Mouse (Mus musculus) adrenal gland, postnatal 14 days (tissue): ENCODE data around the gene Fam178b. TPM values are rescaled to one million over a fixed set of nuclear protein-coding genes. Genes with fewer than 3 reads are reported as not detected.

Experiments
- DNase-seq: peaks from one replicate; pipeline ENCODE4 v3.0.0; 2021; ENCODE audit warnings: mixed read lengths
- long read RNA-seq, 2 experiments: library from polyadenylated mRNA; stranded (forward); transcript quantifications; one replicate each; pipeline ENCODE4 v2.0.0; 2021
- total RNA-seq: library from RNA; stranded (reverse); gene quantifications from 2 replicates; pipeline ENCODE4 v1.2.3, GENCODE M21; 2021

Gene Fam178b
- total RNA-seq = 0.41 TPM in 1 of 2 replicates, not detected in the other
- long read RNA-seq, experiment 1 = 0 reads
- long read RNA-seq, experiment 2, partial matches to known transcripts = 0 of 1 reads
- long read RNA-seq, experiment 2, other reads (novel, unspliced or antisense) = 0 of 1 reads

- DNase-seq = no peak
Measured at GRCm38 (mm10) chr1:36682620-36683355, at the start of gene Fam178b. Gene Fam178b, minus strand, starts transcription at chr1:36683183.

GRCm38 (mm10) chr1:36724057-36724431, 41.1 kb upstream of the Fam178b start:
- no peak for DNase-seq

GRCm38 (mm10) chr1:36723146-36724056, 40.4 kb upstream of the Fam178b start:
- no peak for DNase-seq

DNA sequence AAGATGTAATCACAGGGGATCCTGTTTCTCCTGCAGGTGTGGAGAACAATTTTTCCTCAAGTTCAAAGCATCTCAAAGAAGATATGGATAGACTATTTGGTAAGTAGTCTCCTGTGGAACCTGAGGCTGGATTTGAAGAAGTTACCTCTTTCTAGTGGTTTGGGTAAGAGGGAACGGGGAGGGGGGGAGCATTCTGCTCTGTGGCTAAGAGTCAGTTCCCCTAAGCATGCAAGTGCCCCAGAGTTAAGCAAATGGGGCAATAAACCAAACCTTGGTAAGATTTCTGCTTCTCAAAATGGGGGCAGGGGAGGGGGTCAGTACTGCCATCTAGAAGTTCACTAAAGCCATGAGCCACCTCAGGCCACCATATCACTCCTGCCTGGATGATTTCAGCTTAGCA, 35.8 kb upstream of the Fam178b start:
- DNase-seq = no peak

DNA sequence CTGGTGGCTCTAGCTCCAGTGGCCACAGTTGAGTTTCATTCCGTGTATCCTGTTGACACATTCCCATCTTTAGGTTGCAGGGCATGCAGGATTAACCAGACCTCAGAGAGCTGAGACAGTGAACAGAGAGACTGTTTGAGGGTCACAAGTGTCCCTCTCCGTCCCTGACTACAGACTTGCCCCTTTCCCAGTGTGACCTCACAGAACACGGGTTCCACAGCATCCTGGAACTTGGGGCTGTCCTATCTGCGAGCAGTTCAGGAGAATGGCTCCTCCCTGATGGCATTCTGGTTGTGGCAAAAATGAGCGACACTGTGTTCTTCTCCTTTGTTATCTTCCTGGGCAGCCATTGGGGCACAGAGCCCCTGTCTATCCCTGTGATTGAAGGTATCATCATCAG, 31.3 kb upstream of the Fam178b start, which contains the start of gene Actr1b:
Actr1b (minus strand) TSS at position 112 of the 400 bp plus-strand sequence.
- DNase-seq = no peak

- DNase-seq = no peak
Measured at GRCm38 (mm10) chr1:36711104-36711503, 28.1 kb upstream of the Fam178b start.

DNA sequence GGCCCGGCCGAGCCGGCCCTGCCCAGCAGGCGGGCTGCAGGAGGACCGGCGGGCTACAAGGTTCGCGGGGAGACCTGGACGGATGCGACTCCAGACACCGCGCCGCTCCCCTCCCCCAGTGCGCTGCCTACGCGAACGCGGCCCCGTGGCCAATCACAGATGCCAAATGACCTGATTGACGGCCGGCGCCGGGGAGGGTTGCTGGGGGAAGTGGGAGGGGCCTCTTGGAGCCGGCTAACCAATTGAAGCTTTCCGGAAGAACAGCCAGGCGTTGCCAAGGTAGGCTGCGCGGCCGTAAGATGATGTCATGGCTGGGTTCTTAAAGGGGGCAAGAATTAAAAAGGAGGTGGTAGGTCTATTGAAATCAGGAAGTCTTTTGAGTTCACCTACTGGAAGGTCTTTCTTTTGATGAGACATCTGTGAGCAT, 26.9 kb upstream of the Fam178b start, which contains the start of gene 4933424G06Rik:
4933424G06Rik (plus strand) TSS at position 296 of the 427 bp plus-strand sequence.
- DNase-seq = peak; percentile 99

DNA sequence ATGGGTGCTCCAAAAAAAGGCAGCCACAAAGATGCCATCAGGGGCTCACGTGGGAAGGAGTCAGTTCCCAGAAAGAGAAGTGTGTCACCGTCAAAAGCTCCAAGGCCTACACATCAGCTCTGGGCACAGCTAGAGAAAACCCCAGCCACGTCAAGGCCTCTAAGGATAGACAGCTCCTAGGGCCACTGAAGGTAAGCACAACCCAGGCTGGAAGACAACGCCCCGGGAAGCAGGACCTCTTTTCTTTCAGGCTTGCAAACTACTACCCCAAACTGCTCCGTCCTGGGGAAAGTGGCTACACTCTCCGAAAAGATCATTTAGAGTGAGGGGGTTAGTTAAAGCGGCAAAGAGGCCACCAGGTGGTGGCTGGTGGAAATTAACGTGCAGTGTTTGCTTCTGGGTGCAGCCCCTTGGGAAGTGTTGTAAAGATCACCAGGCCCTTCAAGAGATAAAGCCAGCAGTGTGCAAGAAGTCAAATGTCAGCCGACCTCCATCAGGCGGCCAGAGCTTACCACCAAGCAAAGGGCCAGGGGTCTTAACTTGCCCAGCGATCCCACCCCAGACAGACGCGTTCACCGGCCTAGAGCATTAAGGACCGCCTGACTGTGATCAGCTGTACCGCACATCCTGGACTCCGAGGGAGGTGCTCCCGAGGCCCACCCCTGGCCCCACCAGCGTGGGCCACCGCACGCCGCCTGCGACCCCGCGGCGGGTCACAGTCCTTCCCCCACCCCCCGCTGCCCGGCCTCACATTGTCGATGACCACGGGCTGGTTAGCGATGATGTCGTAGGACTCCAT, 26.3 kb upstream of the Fam178b start:
- DNase-seq = peak; percentile 72

DNA sequence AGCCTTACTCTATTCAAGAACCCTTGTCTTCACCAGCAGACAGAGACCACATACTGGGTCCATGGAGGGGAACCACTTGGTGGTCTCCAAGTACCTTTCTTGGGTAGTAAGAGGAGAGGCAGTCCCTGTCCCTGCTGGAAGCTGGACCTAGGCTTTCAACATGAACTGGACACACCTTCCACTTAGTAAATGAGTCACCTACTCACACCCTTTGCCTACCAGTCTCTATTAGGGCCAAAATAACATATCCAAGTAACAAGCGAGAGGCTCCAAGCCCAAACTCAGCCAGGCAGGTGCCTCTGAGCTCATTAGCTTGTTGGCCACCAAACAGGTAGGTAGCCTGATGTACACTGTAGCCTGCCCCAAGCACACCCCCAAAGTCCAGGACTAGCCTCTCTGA, 25.6 kb upstream of the Fam178b start:
- DNase-seq = no peak

DNA sequence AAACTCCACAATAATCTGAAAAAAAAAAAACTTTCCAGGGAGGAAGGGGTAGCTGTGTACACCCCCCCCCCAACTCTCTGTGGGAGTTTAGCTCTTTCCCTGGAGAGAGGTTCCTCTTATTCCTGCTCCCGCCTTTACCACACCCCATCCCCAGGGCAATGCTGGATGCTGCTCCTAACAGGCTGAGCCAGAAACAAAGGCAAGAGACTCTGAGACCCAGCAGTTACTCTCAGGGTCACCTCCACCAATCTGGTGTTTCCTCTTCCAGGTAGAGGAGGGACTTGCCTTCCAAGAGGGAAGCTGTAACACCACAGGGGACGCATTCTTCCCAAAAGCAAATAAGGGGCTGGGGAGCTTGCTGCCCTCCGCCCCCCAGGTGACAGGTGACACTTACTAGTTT, 24.8 kb upstream of the Fam178b start:
- DNase-seq = no peak

GRCm38 (mm10) chr1:36707166-36707565, 24.2 kb upstream of the Fam178b start:
- DNase-seq = no peak

GRCm38 (mm10) chr1:36697030-36697429, 14.0 kb upstream of the Fam178b start:
- no peak for DNase-seq

DNA sequence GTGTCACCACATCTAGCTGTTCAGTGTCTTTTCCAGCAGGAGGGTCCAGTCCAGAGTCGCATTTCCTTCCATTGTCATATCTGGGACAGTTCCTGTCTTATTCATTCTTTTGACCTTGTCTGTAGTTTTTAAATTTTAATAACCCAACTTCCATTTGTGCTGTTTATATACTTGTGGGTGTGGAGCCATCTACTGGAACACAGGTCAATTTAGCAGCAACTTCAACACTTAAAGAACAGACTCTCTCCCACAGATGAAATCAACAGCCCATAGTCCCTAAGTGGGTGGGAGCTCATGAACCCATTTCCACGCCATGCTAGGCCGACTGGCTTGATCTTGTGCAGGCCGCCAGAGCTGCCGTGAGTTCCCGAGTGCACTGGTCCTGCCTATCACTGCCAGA, 13.4 kb upstream of the Fam178b start:
- DNase-seq = peak; percentile 23

- DNase-seq = no peak
Measured at GRCm38 (mm10) chr1:36694871-36695270, 11.9 kb upstream of the Fam178b start.

DNA sequence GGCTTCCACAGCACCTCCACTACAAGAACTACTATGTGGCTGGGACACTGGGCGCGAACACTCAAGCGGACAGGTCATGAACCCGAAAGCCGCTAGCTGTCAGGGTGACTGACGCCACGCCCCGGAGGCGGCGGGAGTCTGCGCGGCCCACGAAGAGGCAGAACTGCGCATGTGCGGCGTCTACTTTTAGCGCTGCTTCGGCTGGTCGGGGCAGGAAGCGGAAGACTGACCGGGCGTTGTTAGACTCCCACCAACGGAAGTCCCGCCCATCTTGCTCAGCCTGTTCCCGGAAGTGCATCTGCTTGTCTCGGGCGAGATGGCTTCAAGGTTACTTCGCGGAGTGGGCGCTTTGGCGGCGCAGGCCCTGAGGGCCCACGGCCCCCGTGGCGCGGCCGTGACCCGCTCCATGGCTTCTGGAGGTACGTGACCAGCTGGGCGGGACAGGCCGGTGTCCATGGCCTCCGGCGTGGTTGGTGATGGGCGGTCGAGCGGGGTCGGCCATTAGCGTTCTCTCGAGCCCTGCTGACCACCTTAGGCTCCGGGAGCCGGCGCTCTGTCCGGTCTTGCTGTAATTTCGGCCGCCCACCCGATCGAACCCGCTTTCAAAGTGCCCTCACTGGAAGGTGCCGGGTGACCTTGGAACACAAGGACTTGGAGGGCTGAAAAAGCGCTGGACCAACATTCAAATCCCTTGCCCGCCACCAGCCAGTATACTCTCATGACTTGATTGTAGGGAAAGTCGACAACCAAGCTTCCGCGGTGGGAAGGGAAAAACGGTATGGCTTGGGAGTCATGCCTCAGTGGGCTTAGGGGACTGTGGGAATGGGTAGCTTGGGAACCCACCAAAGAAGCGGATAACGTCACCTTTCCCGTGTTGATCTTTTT, 8.5 kb upstream of the Fam178b start, which contains the start of gene Cox5b:
Cox5b (plus strand) TSS at position 179 of the 885 bp plus-strand sequence.
- DNase-seq = peak; percentile 99

DNA sequence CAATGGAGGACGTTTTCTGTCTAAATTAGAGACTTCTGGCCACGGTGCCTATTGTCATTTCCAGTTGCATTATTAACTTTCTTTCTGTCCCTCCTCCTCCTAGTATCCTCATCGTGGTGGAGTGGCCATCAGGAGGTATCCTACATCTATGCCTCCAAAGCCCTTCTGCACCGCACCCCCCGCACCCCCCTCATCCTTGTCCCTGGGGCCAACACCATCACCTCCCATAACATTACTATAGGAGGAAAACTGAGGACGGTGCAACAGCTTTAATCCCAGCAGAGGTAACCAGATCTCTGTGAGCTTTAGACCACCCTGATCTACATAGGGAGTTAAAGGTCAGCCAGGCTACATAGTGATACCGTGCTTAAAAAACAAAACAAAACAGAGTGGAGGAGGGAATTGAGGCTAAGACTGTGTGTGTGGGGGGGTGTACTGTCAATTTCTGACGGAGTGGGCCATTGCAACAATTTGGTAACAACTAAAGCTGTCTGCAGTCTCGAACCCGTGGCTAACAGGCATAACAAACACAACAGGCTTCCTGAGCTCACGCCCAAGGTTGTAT, 7.8 kb upstream of the Fam178b start:
- DNase-seq = no peak

DNA sequence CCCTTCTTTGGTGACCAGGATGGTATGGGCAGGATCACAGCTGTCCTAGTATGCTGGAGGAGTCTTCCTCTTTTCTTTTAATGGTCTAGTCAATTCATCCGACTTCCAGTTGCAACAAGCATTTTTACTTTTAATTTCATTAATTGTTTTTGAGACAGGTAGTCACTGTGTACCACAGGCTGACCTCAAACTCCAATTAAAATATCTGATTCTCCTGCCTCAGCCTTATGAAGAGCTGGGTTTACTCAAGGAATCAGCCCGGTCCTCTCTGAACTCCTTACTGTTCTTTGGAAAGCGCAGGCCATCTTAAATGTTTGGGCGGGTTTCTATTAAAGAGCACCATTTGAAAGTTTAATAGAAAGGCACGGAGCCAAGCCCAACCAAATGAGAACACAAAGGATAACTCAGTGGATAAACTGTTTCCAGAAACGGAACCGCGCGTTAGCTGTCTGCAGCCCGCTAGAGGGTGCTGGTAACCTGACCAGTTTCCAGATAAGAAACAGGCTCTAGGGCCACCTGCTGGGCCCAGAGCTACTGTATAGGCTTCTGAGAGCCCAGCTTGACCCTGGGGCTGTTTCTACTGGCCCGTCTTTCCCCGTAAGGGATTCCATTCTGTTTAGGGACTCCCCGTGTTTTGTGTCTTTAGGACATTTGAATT, 956 bp upstream of the Fam178b start:
- DNase-seq = peak; percentile 85

DNA sequence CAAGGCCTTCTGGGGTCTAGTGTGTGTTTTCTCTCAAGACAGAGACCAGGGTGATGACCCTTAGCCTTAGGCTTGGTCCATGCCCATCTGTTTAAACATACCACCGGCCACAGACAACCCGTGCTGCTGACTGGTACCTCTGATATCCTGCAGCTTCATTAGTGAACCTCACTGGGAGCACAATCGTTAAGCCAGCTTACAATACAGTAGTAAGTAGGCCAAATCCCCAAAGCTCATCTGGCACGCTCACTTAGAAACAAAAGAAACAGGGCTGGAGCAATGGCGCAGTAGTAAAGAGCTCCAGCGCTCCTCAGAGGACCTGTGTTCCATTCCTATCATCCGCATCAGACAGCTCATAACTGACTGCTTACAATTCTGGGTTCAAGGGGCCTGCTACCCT, 2.1 kb downstream of the Fam178b start:
- DNase-seq = no peak

DNA sequence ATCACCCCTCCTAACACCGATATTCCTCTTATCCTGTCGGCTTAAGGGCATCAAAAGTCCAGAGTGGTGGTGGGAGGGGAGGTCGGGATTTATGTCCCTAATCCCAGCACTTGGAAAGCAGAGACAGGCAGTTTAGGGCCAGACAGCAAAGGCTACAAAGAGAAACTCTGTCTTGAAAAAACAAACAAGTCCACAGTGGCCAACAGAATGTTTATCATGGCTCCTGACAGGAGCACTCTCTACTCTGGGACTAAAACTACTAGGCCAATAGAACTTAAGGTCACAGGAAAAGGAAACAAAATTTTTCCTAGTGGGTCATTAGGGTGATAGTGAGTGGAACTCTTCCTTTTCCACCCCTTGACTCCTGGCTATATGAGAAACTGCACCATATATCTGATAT, 8.0 kb downstream of the Fam178b start:
- no peak for DNase-seq
